ENCODE assay signal across 11 mouse cellular contexts in the genomic region with DNA sequence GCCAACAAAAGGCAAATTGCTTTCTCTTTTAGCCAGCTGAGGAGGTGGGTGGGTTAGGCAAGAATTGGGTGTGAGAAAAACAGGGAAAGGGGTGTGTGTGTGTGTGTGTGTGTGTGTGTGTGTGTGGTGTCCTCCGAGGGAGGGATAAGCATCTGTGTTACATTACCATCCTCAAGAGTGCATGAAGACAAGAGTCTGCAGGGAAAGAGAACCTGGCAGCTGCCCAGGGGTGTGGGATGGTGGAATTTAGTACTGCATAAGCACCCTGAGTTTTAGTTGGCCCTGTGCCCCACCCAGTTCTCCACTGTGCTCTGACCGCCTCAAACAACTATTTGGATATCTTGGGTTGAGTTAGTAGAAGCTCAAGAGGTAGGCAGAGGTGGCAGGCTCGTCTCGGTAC. TPM values are rescaled to one million over a fixed set of nuclear protein-coding genes. Genes with fewer than 3 reads are reported as not detected.
A peak's percentile ranks its signal among the peaks of the same experiment; 100 is the strongest.
DNase-seq lines count a peak whose midpoint lies in the region; ATAC-seq lines count a peak whose summit lies in the region.
"Had no signal": no experiment of that assay in that cellular context is flagged by ENCODE, and none has a peak within 500 bp of the region (broad histone marks: within the 10 kb centered on the region; RNA-seq: fewer than 3 reads in every experiment).

No protein-coding gene starts in this region.

- 88% methylated on average over 4 of the region's 4 CpGs for WGBS in neural tube, embryonic 15.5 days

- no peak for ATAC-seq in megakaryocyte-erythroid progenitor cell, adult 5-6 weeks (replicated peaks; ENCODE audit: low FRiP score, low TSS enrichment, poor library complexity, severe bottlenecking)
- no peak for ATAC-seq in neural tube, embryonic 15.5 days (ENCODE audit: low FRiP score)
- ATAC-seq: forebrain, embryonic 13.5 days had no signal

- no peak overlapping the region for H3K4me2 ChIP-seq in neural tube, embryonic 15.5 days
- H3K4me2 ChIP-seq: forebrain, embryonic 13.5 days had no signal

- H3K4me1 ChIP-seq in neural tube, embryonic 15.5 days: peaks cover 18% of the 10 kb centered on the region

- H3K4me3 ChIP-seq in neural tube, embryonic 15.5 days (replicated peaks): no peak overlapping the region
- H3K4me3 ChIP-seq: forebrain, embryonic 13.5 days had no signal

- DNase-seq in cerebellum, postnatal 14 days: peak; percentile 12 to 29
- no peak for DNase-seq in cerebellum, adult 18-20 months
- DNase-seq in brain, adult 2 months (ENCODE audit: low read depth, low spot score): peak; percentile 88
- peak; percentile 64 for DNase-seq in left cerebral cortex, adult 11 months (ENCODE audit: low spot score)
- peak; percentile 63 to 81 for DNase-seq in lung, postnatal 4 days
- no peak for DNase-seq in spleen, postnatal 14 days (ENCODE audit: low spot score in 2 of 2)

- no peak overlapping the region for H3K27ac ChIP-seq in neural tube, embryonic 15.5 days (replicated peaks)
- H3K27ac ChIP-seq: forebrain, embryonic 13.5 days had no signal

- H3K36me3 ChIP-seq in neural tube, embryonic 15.5 days: no peaks in the 10 kb centered on the region

- peaks cover 3% of the 10 kb centered on the region; the same call in 1 of the 2 replicates for H3K9me3 ChIP-seq in neural tube, embryonic 15.5 days (replicated peaks)
- H3K9me3 ChIP-seq: forebrain, embryonic 13.5 days had no signal

- no peak overlapping the region for H3K9ac ChIP-seq in neural tube, embryonic 15.5 days (replicated peaks)
- H3K9ac ChIP-seq: forebrain, embryonic 13.5 days had no signal

- H3K27me3 ChIP-seq in neural tube, embryonic 15.5 days (replicated peaks): no peaks in the 10 kb centered on the region
- H3K27me3 ChIP-seq: forebrain, embryonic 13.5 days had no signal

RNA-seq across cellular contexts. Expression of a gene that starts 12.7 kb away (rescaled TPM):
- not detected in 2 replicates for total RNA-seq in megakaryocyte-erythroid progenitor cell, adult 5-6 weeks (2014; fragmentation: Nextera tagmentation)
- total RNA-seq in megakaryocyte-erythroid progenitor cell, adult 5-6 weeks (2017): 2.3 TPM in 1 of 2 replicates, not detected in the other
- 18.1 and 19.3 TPM in 2 replicates for polyA plus RNA-seq in neural tube, embryonic 15.5 days (2015; fragmentation: Nextera tagmentation; extraction: Ambion mirVana)

RNA-seq across cellular contexts. Expression of a gene that starts 28.3 kb away (rescaled TPM):
- not detected in 2 replicates for total RNA-seq in megakaryocyte-erythroid progenitor cell, adult 5-6 weeks (2014; fragmentation: Nextera tagmentation)
- total RNA-seq in megakaryocyte-erythroid progenitor cell, adult 5-6 weeks (2017): not detected in 2 replicates
- not detected in 2 replicates for polyA plus RNA-seq in neural tube, embryonic 15.5 days (2015; fragmentation: Nextera tagmentation; extraction: Ambion mirVana)
- polyA plus RNA-seq: forebrain, embryonic 13.5 days; hindbrain, embryonic 11.5 days; limb, embryonic 11.5 days had no signal

Comparison
In these comparisons a context has a peak if more than half of its experiments do, and no peak if none do; other contexts are left out.
1. DNase-seq: peak in cerebellum, postnatal 14 days (2 of 2), brain, adult 2 months (single experiment), left cerebral cortex, adult 11 months (single experiment) and lung, postnatal 4 days (2 of 2); none in cerebellum, adult 18-20 months (0 of 2) and spleen, postnatal 14 days (0 of 2).